Mouse (Mus musculus) limb, embryonic 14.5 days (tissue): ENCODE measurements around the gene Map4k2. TPM values are rescaled to one million over a fixed set of nuclear protein-coding genes. Genes with fewer than 3 reads are reported as not detected.

Experiments used
- ATAC-seq: fragments of 200-750 bp; cut with Nextera tagmentation; 2 replicates; pipeline ENCODE4 v1.8.0; 2017; ENCODE audit warnings: low read depth, moderate number of reproducible peaks, moderate TSS enrichment; ENCODE audit not compliant: low FRiP score
- DNase-seq: peaks from one replicate; pipeline ENCODE4 v3.0.0-alpha.2; 2015; ENCODE audit warnings: low spot score
- H3K27ac ChIP-seq: fragments of 300-500 bp; sonication (generic); replicated peaks from 2 replicates; pipeline ENCODE4 v1.5.1; 2014; ENCODE audit warnings: low read depth, mild to moderate bottlenecking, low read length, moderate library complexity, mixed read lengths
- H3K27me3 ChIP-seq: fragments of 300-500 bp; sonication (generic); 2 replicates; pipeline ENCODE4 v1.6.1; 2014; ENCODE audit warnings: low read length, mixed read lengths; ENCODE audit not compliant: control insufficient read depth, insufficient read depth
- H3K36me3 ChIP-seq: fragments of 300-500 bp; sonication (generic); 2 replicates; pipeline ENCODE4 v1.6.1; 2014; ENCODE audit warnings: mild to moderate bottlenecking, low read length, moderate library complexity, mixed read lengths; ENCODE audit not compliant: control insufficient read depth, insufficient read depth
- H3K4me1 ChIP-seq: fragments of 300-500 bp; sonication (generic); 2 replicates; pipeline ENCODE4 v1.6.1; 2014; ENCODE audit warnings: antibody characterized with exemption, low read length, mixed read lengths; ENCODE audit not compliant: control insufficient read depth, insufficient read depth
- H3K4me2 ChIP-seq: fragments of 300-500 bp; sonication (generic); replicated peaks from 2 replicates; pipeline ENCODE4 v1.6.1; 2014; ENCODE audit warnings: low read depth, mild to moderate bottlenecking, low read length, moderate library complexity; ENCODE audit not compliant: severe bottlenecking
- H3K4me3 ChIP-seq: fragments of 300-500 bp; sonication (generic); replicated peaks from 2 replicates; pipeline ENCODE4 v1.5.1; 2014; ENCODE audit warnings: low read length
- H3K9ac ChIP-seq: fragments of 300-500 bp; sonication (generic); 2 replicates; pipeline ENCODE4 v1.6.1; 2014; ENCODE audit warnings: mild to moderate bottlenecking, low read depth, low read length, moderate library complexity; ENCODE audit not compliant: severe bottlenecking
- H3K9me3 ChIP-seq: fragments of 300-500 bp; sonication (generic); 2 replicates; pipeline ENCODE4 v1.6.1; 2016; ENCODE audit warnings: low read length; ENCODE audit not compliant: control insufficient read depth
- POLR2A ChIP-seq: fragments of 200-500 bp; IDR thresholded peaks from 2 replicates; pipeline ENCODE4 v1.8.0; 2012; ENCODE audit warnings: inconsistent platforms, mild to moderate bottlenecking, moderate library complexity, borderline replicate concordance; ENCODE audit not compliant: insufficient read depth, insufficient read length; ENCODE audit errors: extremely low read depth
- WGBS: fragments of 180-500 bp; shearing (Covaris S2); extraction: QIAGEN DNeasy Blood & Tissue Kit; methylation state at CpG from one replicate; pipeline ENCODE4 v1.1.7; 2014; 5-methylcytosine and 5-hydroxymethylcytosine counted together
- polyA plus RNA-seq, 2 experiments: library from polyadenylated mRNA; depleted of rRNA in 1 of 2; stranded (reverse) in 1 of 2; unstranded in 1 of 2; fragments of >200 nt; fragmentation: Nextera tagmentation in 1 of 2; extraction: Ambion mirVana in 1 of 2; gene quantifications; 2 replicates each; pipeline versions ENCODE4 v1.2.1 to v1.2.3; 2012 to 2014

The Map4k2 gene
- polyA plus RNA-seq, 2 experiments = 8.8 to 90.4 TPM

DNA sequence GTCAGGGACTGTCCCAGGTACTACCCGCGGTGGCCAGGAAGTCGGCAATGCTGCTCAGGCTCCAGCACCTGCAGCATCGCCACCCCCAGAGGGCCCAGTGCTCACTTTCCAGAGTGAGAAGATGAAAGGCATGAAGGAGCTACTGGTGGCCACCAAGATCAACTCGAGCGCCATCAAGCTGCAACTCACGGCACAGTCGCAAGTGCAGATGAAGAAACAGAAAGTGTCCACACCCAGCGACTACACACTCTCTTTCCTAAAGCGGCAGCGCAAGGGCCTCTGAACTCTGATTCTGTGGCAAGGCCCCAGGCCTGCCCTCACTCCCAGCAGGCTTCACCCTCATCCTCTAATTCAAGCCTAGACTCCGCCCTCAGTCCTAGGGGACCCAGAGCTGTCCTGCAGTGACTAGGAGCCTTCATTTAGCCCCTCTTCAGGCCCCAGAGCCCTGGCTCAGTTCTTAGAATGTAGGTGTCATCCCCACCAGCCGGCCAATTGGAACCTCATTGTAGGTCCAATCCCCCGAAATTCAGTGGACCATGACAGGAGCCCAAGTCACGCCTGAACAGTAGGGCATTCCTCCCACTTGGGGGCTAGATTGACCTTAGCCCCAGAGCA lies 938 bp upstream of the Map4k2 start:
- H3K4me3 ChIP-seq = 0 out of 2 replicates have a peak overlapping the region, but pooled peaks have one; percentile 69
- no peak overlapping the region for H3K4me2 ChIP-seq
- H3K9me3 ChIP-seq = no peaks in the 10 kb centered on the region
- peaks cover 17% of the 10 kb centered on the region for H3K4me1 ChIP-seq
- H3K36me3 ChIP-seq = peaks cover 54% of the 10 kb centered on the region
- ATAC-seq (no peak), DNase-seq (no peak)
- no peak overlapping the region for H3K9ac ChIP-seq
- WGBS = 74% methylated on average over 15 of the region's 15 CpGs
- H3K27ac ChIP-seq = no peak overlapping the region
- no peak for TF ChIP-seq POLR2A
- no peaks in the 10 kb centered on the region for H3K27me3 ChIP-seq

GRCm38 (mm10) chr19:6341453-6342077 lies 630 bp downstream of the Map4k2 start:
- H3K27me3 ChIP-seq = no peaks in the 10 kb centered on the region
- H3K4me1 ChIP-seq = peaks cover 8% of the 10 kb centered on the region
- 17% methylated on average over 15 of the region's 23 CpGs for WGBS
- peak overlapping the region; percentile 64 for H3K9ac ChIP-seq
- H3K27ac ChIP-seq = no peak overlapping the region
- DNase-seq (no peak), ATAC-seq (no peak)
- no peak for TF ChIP-seq POLR2A
- H3K36me3 ChIP-seq = peaks cover 69% of the 10 kb centered on the region
- no peaks in the 10 kb centered on the region for H3K9me3 ChIP-seq
- H3K4me2 ChIP-seq = peak overlapping the region; percentile 91
- peak overlapping the region; percentile 69 for H3K4me3 ChIP-seq

- 67% methylated on average over 5 of the region's 5 CpGs for WGBS
- Histone ChIP-seq H3K4me2 (peak overlapping the region; percentile 91; the same call in 1 of the 2 replicates), H3K9me3 (no peaks in the 10 kb centered on the region), H3K9ac (no peak overlapping the region), H3K27me3 (no peaks in the 10 kb centered on the region), H3K4me1 (peaks cover 5% of the 10 kb centered on the region; the same call in 1 of the 2 replicates), H3K4me3 (peak overlapping the region; percentile 69; the same call in 1 of the 2 replicates), H3K36me3 (peaks cover 69% of the 10 kb centered on the region), H3K27ac (no peak overlapping the region)
- DNase-seq = no peak
- no peak for TF ChIP-seq POLR2A
- no peak for ATAC-seq
Observed at GRCm38 (mm10) chr19:6342276-6342933, 1.5 kb downstream of the Map4k2 start.

- DNase-seq = no peak
- no peak overlapping the region for H3K4me2 ChIP-seq
- no peak overlapping the region for H3K27ac ChIP-seq
- H3K27me3 ChIP-seq = no peaks in the 10 kb centered on the region
- H3K4me3 ChIP-seq = no peak overlapping the region
- H3K36me3 ChIP-seq = peaks cover 63% of the 10 kb centered on the region
- no peak overlapping the region for H3K9ac ChIP-seq
- H3K9me3 ChIP-seq = no peaks in the 10 kb centered on the region
- no peak for ATAC-seq
- TF ChIP-seq POLR2A = no peak
- H3K4me1 ChIP-seq = peaks cover 5% of the 10 kb centered on the region; the same call in 1 of the 2 replicates
- WGBS = 89% methylated on average over 19 of the region's 19 CpGs
Observed at GRCm38 (mm10) chr19:6343066-6343925, 2.4 kb downstream of the Map4k2 start.

DNA sequence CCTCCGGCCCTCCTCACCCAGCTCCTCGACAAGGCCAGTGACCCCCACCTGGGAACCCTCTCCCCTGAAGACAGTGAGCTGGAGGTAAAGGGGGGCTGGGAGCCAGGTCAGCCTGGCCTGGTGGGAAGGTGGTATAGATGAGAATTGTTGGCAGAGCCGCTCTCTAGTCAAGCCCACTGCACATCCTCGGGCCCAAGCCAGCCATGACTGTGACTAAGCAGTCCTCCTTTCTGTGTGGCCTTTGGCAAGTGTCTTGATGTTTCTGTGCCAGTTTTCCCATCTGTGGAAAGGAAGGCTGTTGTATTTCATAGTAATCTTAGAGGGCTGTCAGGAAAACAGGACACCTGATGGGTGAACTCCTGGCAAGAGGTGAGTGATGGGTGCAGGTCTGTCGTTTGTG lies 3.1 kb downstream of the Map4k2 start:
- no peak for DNase-seq
- no peak overlapping the region for H3K27ac ChIP-seq
- no peaks in the 10 kb centered on the region for H3K27me3 ChIP-seq
- no peaks in the 10 kb centered on the region for H3K9me3 ChIP-seq
- no peak overlapping the region for H3K9ac ChIP-seq
- no peak overlapping the region for H3K4me2 ChIP-seq
- peaks cover 5% of the 10 kb centered on the region; the same call in 1 of the 2 replicates for H3K4me1 ChIP-seq
- 93% methylated on average over 5 of the region's 5 CpGs for WGBS
- TF ChIP-seq POLR2A = no peak
- no peak for ATAC-seq
- peaks cover 56% of the 10 kb centered on the region for H3K36me3 ChIP-seq
- H3K4me3 ChIP-seq = no peak overlapping the region
